Mouse (Mus musculus) left cerebral cortex, postnatal 36 days (tissue): ENCODE measurements around the gene Fhit. TPM values are rescaled to one million over a fixed set of nuclear protein-coding genes. Genes with fewer than 3 reads are reported as not detected.

Experiments used
- DNase-seq, 2 experiments: peaks; one replicate each; pipeline ENCODE4 v3.0.0; 2021 to 2022; ENCODE audit warnings: low spot score in 2 of 2, mixed read lengths in 1 of 2
- intact Hi-C: fragments of 180-260 bp; cut with DNase I; formaldehyde crosslinking; loops from one replicate; pipeline ENCODE4 v1.15.1; 2025
- total RNA-seq, 2 experiments: library from RNA; stranded (reverse); gene quantifications; 2 replicates each; pipeline ENCODE4 v1.2.3; 2021

Gene Fhit
- total RNA-seq, 2 experiments from 2014 or later: 5.3 to 6.2 TPM

DNA sequence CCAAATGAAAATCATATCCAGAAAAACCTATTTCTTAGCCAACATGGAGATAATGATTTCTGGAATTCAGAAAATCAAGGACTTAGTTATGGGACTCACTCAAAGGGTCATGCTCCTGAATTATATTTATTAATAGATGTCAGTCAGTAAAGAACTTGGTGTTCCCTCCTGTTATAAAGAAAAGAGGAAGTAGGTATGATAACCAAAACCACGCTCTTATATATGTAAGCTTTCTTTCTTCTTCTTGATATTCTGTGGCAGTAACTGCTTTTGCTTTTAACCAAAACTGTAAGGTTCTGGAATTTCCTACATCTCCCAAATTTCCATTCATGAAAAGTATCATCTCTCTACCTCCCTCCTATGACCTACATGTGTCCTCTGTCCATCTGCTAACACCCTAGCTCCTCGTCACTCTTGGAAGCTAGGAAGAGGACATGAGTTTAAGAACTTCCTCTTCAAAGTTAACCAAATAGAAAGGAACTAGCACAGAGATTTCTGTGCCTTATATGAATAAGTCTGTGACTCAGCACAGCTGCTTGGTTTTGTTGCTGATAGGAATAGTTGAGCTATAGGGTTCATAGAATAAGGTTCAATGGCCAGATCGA lies 731.3 kb downstream of the Fhit start:
- no peak for DNase-seq

DNA sequence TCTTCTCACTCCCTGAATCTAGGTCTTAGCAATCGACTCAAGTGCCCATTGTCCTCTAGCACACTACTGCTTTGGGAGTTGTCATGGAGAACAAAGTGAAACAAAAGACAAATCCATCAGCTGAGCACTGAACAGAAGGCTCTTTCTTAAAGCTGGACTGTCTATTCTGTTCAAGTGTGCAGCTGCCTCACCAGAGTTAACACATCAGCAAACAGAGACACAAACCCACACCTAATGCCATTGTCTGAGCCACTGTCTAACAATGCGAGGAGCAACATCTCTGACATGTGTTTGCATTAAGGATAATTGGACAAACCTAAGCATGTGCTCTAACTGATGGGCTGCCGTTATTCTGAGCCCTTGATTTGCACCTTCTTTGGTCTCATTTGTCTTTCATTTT lies 738.3 kb downstream of the Fhit start:
- DNase-seq: no peak
- intact Hi-C loops: no loop called here

More for the DNA sequence above, 731.3 kb downstream of the Fhit start:
- intact Hi-C loops: no loop called here

DNA sequence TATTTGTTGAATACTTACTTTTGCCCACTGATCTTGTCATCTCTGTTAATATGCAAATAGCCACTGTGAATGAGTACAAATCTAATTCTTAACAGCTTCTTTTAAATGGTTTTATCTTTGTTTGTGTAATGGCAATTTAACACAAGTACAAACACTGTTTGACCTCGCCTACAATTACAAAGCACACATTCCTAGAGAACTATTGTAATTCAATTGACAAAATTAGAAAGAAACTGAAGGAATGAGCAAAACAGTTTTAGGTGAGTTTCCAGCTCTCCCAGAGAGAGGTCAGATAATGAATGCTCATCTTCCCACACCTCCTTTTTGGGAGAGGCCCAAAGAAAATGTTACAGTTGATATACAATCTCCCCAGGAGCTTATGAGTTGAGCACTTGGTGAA lies 739.6 kb downstream of the Fhit start:
- DNase-seq: no peak
- intact Hi-C loops: no loop called here

GRCm38 (mm10) chr14:10415068-10415467 lies 746.8 kb downstream of the Fhit start:
- no peak for DNase-seq
- intact Hi-C loops: no loop called here

DNA sequence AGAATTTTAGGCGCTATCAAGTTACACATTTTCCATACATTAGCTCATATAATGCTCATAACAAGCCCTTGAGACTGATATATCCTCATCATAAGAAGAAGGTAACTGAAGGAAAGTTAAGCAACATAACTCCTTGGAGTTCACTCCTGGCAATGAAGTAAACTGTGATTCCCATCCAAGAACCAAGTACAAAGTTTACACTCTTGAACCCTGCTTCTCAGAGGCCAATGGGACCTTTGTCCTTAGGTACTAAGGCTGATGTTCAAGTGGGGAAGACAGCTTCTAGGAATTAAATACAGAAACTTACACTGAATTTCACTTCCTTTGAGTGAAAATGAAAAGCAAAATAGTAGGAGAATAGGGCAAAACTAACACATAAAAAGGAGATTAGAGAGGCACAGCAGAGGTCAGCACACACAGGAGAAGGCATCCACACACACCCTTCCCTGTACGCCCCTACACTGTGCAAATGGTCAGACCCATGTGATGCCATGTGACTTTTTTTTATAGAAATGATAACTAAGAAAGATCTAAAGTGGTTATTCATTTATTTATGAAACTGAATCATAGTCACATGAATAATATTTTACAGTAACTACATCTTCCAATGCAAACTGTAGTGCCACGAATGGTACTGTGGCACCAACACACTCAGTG lies 752.4 kb downstream of the Fhit start:
- intact Hi-C loops: no loop called here
- DNase-seq: no peak

- no peak for DNase-seq
- intact Hi-C loops: no loop called here
Observed at GRCm38 (mm10) chr14:10405346-10405745, 756.5 kb downstream of the Fhit start.

- DNase-seq: no peak
- intact Hi-C loops: no loop called here
Observed at GRCm38 (mm10) chr14:10367783-10368680, 793.8 kb downstream of the Fhit start.

- DNase-seq: no peak
- intact Hi-C loops: no loop called here
Observed at GRCm38 (mm10) chr14:10366808-10367207, 795.0 kb downstream of the Fhit start.

GRCm38 (mm10) chr14:10364281-10364680 lies 797.6 kb downstream of the Fhit start:
- no peak for DNase-seq
- intact Hi-C loops: no loop called here

GRCm38 (mm10) chr14:10363306-10363705 lies 798.5 kb downstream of the Fhit start:
- intact Hi-C loops: no loop called here
- DNase-seq: no peak

DNA sequence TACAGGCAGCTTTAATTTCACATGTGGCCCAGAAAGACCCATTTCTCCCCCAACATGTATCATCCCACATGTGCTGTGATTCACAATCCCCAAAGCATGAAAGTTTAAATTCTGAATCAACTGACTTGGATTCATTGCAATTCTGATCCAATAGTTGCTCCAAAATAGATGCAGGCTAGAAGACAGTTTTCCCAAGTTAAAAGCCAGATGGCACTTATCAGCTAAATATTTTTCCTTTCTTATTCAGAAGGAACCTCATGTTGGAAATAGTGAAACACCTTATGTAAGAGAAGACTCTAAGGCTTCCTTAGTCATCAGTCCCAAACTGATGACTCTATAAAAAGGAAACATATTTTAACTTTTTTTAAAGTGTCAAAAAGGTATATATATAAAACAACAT lies 815.9 kb downstream of the Fhit start:
- intact Hi-C loops: no loop called here
- no peak for DNase-seq

GRCm38 (mm10) chr14:10344064-10344463 lies 817.8 kb downstream of the Fhit start:
- intact Hi-C loops: no loop called here
- DNase-seq: no peak

- DNase-seq: no peak
- intact Hi-C loops: no loop called here
Observed at GRCm38 (mm10) chr14:10316764-10317163, 845.1 kb downstream of the Fhit start.

DNA sequence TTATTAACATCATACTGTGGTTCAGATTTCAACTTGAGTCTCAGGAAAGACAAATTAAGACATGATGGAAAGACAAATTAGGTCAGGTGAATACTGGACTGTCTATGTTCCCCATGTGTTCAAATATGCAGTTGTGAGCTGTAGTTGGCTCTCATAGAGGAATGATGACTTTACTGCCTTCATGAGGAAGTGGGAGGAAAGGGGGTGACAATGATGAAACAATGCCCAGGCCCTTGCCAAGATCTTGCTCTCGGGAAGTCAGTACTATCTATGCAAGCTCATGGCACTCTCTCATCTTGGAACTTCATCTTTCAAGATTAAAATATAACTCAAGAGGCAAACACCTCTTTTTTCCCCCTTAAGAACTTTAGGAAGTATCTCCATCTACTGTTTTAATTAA lies 849.6 kb downstream of the Fhit start:
- intact Hi-C loops: no loop called here
- DNase-seq: no peak

DNA sequence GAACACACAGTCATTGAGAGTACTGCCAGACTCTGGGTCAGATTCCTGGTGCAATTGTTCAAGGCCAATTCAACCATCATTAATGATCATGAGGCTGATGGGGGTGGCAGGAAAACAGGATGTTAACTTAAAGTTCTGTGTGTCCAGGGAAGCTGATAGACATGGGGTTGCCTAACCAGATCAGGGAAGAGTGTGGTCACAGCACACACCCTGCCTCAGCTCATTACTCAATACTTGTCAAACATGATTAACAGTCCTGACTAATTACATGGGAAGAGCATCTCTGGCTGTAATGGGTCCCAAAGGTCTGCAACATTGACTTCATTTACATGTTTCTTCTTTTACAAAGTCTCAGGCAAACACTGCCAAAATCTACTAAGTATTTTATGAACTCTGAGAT lies 856.5 kb downstream of the Fhit start:
- no peak for DNase-seq
- intact Hi-C loops: no loop called here

DNA sequence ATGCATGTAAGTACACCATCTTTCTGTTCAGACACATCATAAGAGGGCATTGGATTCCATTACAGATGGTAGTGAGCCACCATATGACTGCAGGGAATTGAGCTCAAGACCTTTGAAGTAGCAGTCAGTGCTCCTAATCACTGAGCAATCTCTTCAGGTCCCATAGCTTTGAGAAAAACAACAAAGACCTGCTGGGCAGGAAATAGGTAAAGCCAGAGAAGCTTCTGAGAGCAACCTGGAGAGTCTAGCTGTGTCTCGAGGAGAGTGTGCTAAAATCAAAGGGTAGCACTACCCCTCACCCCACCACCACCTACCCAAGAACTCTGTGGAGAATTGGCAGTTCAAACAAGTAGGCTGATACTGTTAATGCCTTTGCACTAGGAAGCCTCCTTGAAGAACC lies 860.3 kb downstream of the Fhit start:
- intact Hi-C loops: no loop called here
- DNase-seq: no peak

DNA sequence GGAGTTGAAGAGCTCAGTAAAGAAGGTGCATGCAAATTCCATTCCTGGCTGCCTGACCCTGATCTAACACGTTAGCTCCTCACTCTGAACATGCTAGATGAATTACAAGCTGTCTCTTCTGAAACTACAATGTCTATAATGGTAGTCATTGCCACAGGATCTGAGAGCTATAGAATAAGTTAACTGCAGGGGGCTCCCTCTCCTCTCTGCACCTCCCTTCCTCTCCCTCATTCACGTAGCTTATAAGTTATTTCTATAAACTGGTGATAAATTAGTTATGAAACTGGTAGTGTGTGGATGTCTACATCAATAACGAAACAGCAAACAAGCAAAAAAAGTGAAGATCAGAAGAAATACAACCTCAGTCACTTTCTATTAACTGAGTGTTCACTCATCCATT lies 860.9 kb downstream of the Fhit start:
- DNase-seq: no peak
- intact Hi-C loops: no loop called here

GRCm38 (mm10) chr14:10299030-10299429 lies 862.8 kb downstream of the Fhit start:
- intact Hi-C loops: no loop called here
- no peak for DNase-seq

- no peak for DNase-seq
- intact Hi-C loops: no loop called here
Observed at GRCm38 (mm10) chr14:10289043-10289442, 872.8 kb downstream of the Fhit start.

DNA sequence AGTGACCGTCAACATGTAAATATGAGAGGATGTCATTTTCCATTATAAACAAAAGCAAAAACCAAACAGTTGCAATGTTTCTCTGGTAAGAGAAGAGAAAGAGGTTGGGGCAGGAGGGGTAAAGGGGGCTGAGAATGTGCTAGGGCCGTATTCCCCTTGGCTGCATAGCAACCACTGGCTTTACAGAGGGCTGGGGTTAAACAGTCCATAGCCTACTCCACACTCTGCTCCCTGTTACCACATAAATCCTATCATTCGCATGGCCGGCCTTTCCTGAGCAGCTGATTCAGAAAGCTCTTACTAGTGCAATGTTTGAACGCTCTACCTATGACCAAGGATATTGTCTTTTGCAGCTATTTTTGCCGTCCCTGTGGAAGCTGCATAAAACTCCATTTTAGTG lies 875.8 kb downstream of the Fhit start:
- no peak for DNase-seq
- intact Hi-C loops: no loop called here

DNA sequence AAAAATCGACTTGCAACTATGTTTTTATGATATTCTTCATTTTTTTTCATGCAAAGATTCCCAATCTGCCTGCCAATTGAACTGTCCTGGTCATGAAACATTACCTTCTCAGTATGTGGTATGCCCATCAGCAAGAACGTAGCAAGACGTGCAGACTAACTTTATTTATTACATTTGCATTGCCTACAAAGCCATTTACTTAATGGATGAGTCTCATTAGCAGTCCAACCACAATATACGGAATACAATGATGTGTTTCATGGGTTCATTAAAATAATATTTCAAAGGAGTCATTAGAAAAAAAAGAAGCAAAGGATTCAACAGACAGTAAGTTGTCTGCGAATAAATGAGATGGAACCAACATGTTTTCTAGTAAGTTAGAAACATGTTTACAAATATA lies 933.1 kb downstream of the Fhit start:
- intact Hi-C loops: no loop called here
- DNase-seq: no peak
